Mouse (Mus musculus): ENCODE data around the gene Serpinb9b. TPM values are rescaled to one million over a fixed set of nuclear protein-coding genes. Genes with fewer than 3 reads are reported as not detected.

Serpinb9b gene
- total RNA-seq, 2 experiments from 2014 or later: not detected

GRCm38 (mm10) chr13:33035506-33035905 is 8.3 kb downstream of the Serpinb9b start:
- DNase-seq (ENCODE audit: low spot score in 2 of 2): no peak

- DNase-seq (ENCODE audit: low spot score in 2 of 2): no peak
These were observed 16.3 kb downstream of the Serpinb9b start for GRCm38 (mm10) chr13:33043542-33043941.

GRCm38 (mm10) chr13:33047234-33047633 is 20.0 kb downstream of the Serpinb9b start:
- DNase-seq (ENCODE audit: low spot score in 2 of 2): no peak

DNA sequence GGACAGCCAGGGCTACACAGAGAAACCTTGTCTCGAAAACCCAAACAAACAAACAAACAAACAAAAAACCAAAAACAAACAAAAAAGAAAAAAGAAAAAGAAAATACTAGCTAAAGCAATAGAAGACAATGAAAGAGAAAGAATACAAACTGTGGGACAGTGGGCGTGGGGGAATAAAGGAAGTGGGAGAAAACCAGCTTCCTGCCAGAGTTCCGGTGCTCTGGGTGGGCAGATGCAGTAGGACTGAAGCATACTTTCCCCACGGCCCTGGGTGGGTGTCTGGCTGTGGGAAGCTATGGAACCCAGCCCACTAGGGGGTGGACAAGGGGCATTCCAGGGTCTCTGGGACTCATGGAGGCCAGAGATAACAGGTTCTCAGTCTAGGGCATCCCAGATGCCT is 21.0 kb downstream of the Serpinb9b start:
- DNase-seq (ENCODE audit: low spot score in 2 of 2): no peak

GRCm38 (mm10) chr13:33051697-33052096 is 24.5 kb downstream of the Serpinb9b start:
- no peak for DNase-seq (ENCODE audit: low spot score in 2 of 2)

DNA sequence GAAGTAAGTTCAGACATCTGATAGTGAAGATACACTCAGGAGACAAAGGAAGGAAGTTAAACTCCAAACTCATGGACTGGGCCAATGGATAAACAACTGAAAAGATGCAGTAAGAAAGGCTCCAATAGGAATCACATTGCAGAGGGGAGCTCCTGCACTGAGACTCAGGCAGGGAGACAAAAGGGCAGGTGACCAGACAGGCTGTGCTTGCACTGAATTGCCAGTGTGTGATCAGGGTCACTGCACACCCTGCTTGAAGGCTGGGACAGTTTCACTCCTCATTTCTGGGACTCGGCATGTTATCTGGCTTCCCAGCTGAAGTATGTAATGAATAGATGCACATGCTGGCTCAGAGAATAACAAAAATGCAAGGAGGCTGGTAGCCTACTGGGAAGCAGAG is 35.8 kb downstream of the Serpinb9b start:
- DNase-seq (ENCODE audit: low spot score in 2 of 2): no peak

DNA sequence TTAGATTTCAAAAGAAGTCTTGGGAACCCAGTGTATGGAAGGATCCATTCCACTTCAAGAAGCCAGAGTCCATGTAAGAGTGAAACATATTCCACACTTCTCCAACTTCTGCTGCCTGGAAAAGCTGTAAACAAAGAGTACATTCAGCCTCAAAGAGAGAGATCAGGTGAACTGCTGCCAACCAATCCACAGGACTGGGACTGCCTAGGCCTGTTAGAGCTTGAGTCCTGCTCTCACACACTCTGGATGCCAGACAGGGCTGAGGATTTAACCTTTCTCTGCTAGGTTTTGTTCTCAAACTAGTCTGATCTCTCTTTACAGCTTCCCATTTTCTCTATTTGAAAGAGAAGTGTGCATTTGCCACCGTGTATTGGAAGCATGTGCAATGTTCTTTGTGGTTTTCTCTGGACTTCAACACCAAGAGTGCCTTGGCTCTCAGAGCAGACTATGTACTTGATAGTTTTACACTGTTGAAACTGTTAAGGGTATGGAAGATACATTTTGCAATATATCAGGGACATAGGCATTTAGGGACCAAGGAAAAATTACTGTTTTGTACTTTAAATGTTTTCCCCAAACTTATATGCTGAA is 40.3 kb downstream of the Serpinb9b start:
- DNase-seq (ENCODE audit: low spot score in 2 of 2): no peak

- no peak for DNase-seq (ENCODE audit: low spot score in 2 of 2)
These were observed 40.9 kb downstream of the Serpinb9b start for GRCm38 (mm10) chr13:33068164-33068563.

- no peak for DNase-seq (ENCODE audit: low spot score in 2 of 2)
These were observed 44.6 kb downstream of the Serpinb9b start for GRCm38 (mm10) chr13:33071776-33072175.

- no peak for DNase-seq (ENCODE audit: low spot score in 2 of 2)
These were observed 46.8 kb downstream of the Serpinb9b start for GRCm38 (mm10) chr13:33074029-33074428.

- DNase-seq (ENCODE audit: low spot score in 2 of 2): no peak
These were observed 49.0 kb downstream of the Serpinb9b start for GRCm38 (mm10) chr13:33076247-33076646.

GRCm38 (mm10) chr13:33077026-33077685 is 49.9 kb downstream of the Serpinb9b start:
- no peak for DNase-seq (ENCODE audit: low spot score in 2 of 2)

GRCm38 (mm10) chr13:33078056-33078705 is 51.0 kb downstream of the Serpinb9b start, which contains the start of gene Serpinb1b:
Serpinb1b (plus strand) TSS chr13:33078575.
- DNase-seq (ENCODE audit: low spot score in 2 of 2): no peak

- peak in 1 of 2 experiments; percentile 28 for DNase-seq (ENCODE audit: low spot score in 2 of 2)
These were observed 52.2 kb downstream of the Serpinb9b start for GRCm38 (mm10) chr13:33079391-33079790.

GRCm38 (mm10) chr13:33080356-33080755 is 53.1 kb downstream of the Serpinb9b start:
- no peak for DNase-seq (ENCODE audit: low spot score in 2 of 2)

DNA sequence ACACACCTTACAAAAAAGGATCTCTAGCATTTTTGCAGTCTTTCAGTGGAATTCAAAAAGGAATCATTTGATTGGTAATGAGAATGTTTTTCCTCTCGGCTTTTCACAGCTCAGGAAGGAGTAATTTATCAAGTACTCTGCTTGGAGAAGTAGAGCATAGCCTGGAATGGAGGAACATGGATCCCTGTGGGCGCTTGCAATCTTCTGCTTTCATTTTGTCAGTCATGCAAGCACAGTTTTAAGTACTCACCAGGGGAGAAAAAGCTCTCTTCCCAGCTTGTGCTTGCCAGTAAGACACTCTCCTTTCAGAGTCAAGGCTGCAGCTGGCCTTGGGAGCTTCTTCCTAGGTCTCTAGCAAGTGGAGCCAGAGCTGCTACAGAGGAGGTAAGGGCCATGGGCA is 56.6 kb downstream of the Serpinb9b start:
- no peak for DNase-seq (ENCODE audit: low spot score in 2 of 2)

DNA sequence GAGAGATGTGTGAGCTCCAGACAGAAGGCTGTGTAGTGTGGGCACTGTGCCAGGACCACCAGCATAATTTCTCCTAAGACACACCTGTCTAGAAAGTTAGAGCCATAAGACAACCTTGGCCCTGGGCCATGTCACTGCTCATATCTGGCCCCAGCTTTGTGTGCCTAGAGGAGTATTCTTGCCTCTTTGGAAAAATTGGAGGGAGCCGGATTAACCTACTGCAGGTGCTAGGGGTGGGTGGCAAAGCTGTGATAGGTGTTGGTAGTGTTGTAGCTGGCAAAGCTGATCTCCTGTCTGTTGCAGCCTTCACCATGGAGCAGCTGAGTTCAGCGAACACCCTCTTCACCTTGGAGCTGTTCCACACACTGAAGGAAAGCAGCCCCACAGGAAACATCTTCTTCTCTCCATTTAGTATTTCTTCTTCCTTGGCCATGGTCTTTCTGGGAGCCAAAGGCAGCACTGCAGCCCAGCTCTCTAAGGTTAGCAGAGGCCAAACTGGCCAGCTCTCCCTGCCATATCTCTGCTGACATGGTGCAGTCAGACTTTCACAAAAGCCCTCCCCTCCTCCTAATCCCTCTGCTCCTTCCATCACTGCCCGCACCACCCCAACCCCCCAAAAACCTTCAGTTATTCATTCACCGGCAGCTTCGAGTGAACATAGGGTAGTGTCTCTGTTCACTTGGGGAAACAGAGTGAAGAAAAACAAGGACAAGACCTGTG is 57.9 kb downstream of the Serpinb9b start:
- no peak for DNase-seq (ENCODE audit: low spot score in 2 of 2)

DNA sequence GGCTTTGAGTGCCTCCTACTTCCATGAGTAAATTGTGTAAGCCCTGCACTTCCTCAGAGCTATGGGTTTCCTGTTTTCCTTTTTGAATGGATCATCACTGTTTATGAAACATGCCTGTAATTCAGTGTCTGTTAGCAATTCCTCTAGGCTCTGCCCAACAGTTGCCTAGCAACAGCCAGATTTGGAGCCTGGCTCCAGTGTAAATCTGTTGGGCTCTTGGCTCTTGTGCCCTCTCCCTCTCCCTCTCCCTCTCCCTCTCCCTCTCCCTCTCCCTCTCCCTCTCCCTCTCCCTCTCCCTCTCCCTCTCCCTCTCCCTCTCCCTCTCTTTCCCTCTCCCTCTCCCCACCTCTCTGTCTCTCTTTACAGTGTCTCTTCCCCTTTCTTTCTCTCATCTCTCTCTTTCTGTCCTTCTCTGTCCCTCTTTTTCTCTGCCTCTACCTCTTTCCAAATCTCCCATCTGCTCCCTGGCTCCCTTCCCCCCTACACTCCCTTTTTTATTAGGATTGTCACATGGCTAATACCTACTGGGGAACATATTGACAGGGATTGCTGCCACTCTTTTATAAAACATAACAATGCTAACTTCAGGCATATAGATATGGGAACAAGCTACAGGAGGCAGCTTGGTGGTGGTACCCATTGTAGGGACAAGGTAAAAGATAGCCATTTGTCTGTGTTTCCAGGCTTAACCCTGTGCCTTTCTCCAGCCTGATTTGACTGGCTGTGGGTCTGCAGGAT is 58.6 kb downstream of the Serpinb9b start:
- DNase-seq (ENCODE audit: low spot score in 2 of 2): peak; percentile 74 to 82

DNA sequence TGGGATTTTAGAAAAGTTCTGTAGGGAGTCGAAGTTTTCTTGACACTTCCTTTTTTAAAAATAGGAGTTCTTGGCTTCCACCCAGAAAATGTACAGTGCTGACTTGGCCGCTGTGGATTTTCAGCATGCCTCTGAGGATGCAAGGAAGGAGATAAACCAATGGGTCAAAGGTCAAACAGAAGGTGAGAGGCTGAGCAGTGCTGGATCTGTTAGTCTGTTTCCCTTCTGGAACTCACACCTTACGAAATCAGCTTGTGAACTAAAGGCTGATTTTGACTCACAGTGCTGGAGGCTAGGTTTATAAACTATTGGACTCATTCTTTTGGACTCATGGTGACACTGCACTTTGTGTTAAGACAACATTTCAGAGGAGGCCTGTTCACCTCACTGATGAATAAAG is 62.4 kb downstream of the Serpinb9b start:
- DNase-seq (ENCODE audit: low spot score in 2 of 2): no peak

DNA sequence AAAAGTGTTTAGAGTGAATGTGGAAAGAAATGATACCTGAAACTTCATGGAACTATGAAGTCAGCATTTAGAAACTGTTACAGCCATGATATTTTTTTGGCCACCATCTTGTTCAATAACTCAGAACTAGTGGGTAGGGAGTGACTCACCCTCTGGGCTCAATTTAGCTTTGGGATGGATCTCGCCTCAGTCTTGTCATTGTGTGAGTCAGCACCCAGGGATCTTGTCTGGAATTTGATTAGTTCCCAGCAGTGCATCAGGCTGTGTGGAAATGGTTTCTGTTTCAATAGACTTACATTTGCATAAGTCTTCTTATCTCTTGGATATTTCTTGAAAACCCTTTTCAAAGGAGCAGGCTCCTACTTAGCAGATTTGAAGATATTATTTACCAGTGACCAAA is 63.3 kb downstream of the Serpinb9b start:
- DNase-seq (ENCODE audit: low spot score in 2 of 2): peak; percentile 36 to 51

GRCm38 (mm10) chr13:33091306-33091705 is 64.1 kb downstream of the Serpinb9b start:
- no peak for DNase-seq (ENCODE audit: low spot score in 2 of 2)

Data from layer of hippocampus, adult 18-20 months (tissue).